Mouse (Mus musculus) adrenal gland, postnatal 25 days (tissue): ENCODE measurements around the gene Nadk2. TPM values are rescaled to one million over a fixed set of nuclear protein-coding genes. Genes with fewer than 3 reads are reported as not detected.

Experiments used
- DNase-seq: peaks from one replicate; pipeline ENCODE4 v3.0.0; 2021; ENCODE audit warnings: mixed read lengths
- total RNA-seq: library from RNA; stranded (reverse); gene quantifications from 2 replicates; pipeline ENCODE4 v1.2.3, GENCODE M21; 2021

The Nadk2 gene
- total RNA-seq, 1 experiment from 2014 or later, result 73.3 TPM

- no peak for DNase-seq
Observed at GRCm38 (mm10) chr15:9087895-9088682, 17.0 kb downstream of the Nadk2 start.

- no peak for DNase-seq
Observed at GRCm38 (mm10) chr15:9088683-9089072, 17.6 kb downstream of the Nadk2 start.

- no peak for DNase-seq
Observed at GRCm38 (mm10) chr15:9089136-9089720, 18.2 kb downstream of the Nadk2 start.

GRCm38 (mm10) chr15:9090662-9091061, 19.6 kb downstream of the Nadk2 start:
- no peak for DNase-seq

- no peak for DNase-seq
Observed at GRCm38 (mm10) chr15:9093598-9094365, 22.7 kb downstream of the Nadk2 start.

GRCm38 (mm10) chr15:9094366-9094750, 23.3 kb downstream of the Nadk2 start:
- no peak for DNase-seq

- DNase-seq, result no peak
Observed at GRCm38 (mm10) chr15:9096865-9097264, 25.8 kb downstream of the Nadk2 start.

- no peak for DNase-seq
Observed at GRCm38 (mm10) chr15:9100446-9101077, 29.5 kb downstream of the Nadk2 start.

- DNase-seq, result no peak
Observed at GRCm38 (mm10) chr15:9106303-9107074, 35.4 kb downstream of the Nadk2 start.

- no peak for DNase-seq
Observed at GRCm38 (mm10) chr15:9110526-9111347, 39.7 kb downstream of the Nadk2 start.

- no peak for DNase-seq
Observed at GRCm38 (mm10) chr15:9111648-9112047, 40.6 kb downstream of the Nadk2 start.

GRCm38 (mm10) chr15:9113556-9113955, 42.5 kb downstream of the Nadk2 start:
- no peak for DNase-seq

GRCm38 (mm10) chr15:9114131-9114530, 43.1 kb downstream of the Nadk2 start:
- DNase-seq, result no peak

- no peak for DNase-seq
Observed at GRCm38 (mm10) chr15:9114599-9114998, 43.5 kb downstream of the Nadk2 start.

GRCm38 (mm10) chr15:9118852-9119251, 47.8 kb downstream of the Nadk2 start:
- no peak for DNase-seq

- DNase-seq, result peak; percentile 46
Observed at GRCm38 (mm10) chr15:9120081-9120480, 49.0 kb downstream of the Nadk2 start.

- no peak for DNase-seq
Observed at GRCm38 (mm10) chr15:9122989-9123388, 51.9 kb downstream of the Nadk2 start.

- DNase-seq, result no peak
Observed at GRCm38 (mm10) chr15:9124856-9125255, 53.8 kb downstream of the Nadk2 start.

GRCm38 (mm10) chr15:9127051-9127791, 56.2 kb downstream of the Nadk2 start:
- DNase-seq, result no peak
